ENCODE assay signal across 28 mouse cellular contexts in genomic region chr11:5132751-5133150, GRCm38 (mm10). TPM values are rescaled to one million over a fixed set of nuclear protein-coding genes. Genes with fewer than 3 reads are reported as not detected.
DNase-seq lines count a peak whose midpoint lies in the region; ATAC-seq and TF ChIP-seq lines count a peak whose summit lies in the region.
"Had no signal": no experiment of that assay in that cellular context is flagged by ENCODE, and none has a peak within 500 bp of the region (broad histone marks: within the 10 kb centered on the region; RNA-seq: fewer than 3 reads in every experiment).

No protein-coding gene starts in this region.

- DNase-seq in embryonic facial prominence, embryonic 14.5 days (ENCODE audit: low spot score) = peak; percentile 41
- no peak for DNase-seq in embryonic facial prominence, embryonic 10.5 days (ENCODE audit: low spot score)
- DNase-seq in kidney, adult 2 months = peak; percentile 57
- peak; percentile 35 for DNase-seq in lung, postnatal 0 days (ENCODE audit: low spot score)
- DNase-seq in lung, postnatal 14 days = no peak
- DNase-seq in hindbrain, embryonic 10.5 days (ENCODE audit: low spot score) = no peak
- DNase-seq: adrenal gland, adult 2 months; adrenal gland, postnatal 10 days; adrenal gland, postnatal 36 days; B cell, adult 2 months; cerebellum, adult 11-12 months; cerebellum, adult 2 months; cerebellum, adult 9-10 months; cerebellum, postnatal 14 days; cerebellum, postnatal 36 days; embryo, embryonic 11 days had no signal

- TF ChIP-seq EP300 in lung, postnatal 0 days (IDR thresholded peaks at IDR 0.05) = no peak

- H3K27ac ChIP-seq in embryonic facial prominence, embryonic 14.5 days (replicated peaks; ENCODE audit: low read depth, low read length) = no peak overlapping the region
- H3K27ac ChIP-seq in embryonic facial prominence, embryonic 10.5 days (replicated peaks) = no peak overlapping the region
- H3K27ac ChIP-seq in kidney, adult 2 months (ENCODE audit: insufficient read depth, low read depth, low read length) = no peak overlapping the region
- H3K27ac ChIP-seq in kidney, embryonic 16.5 days (ENCODE audit: low read length) = no peak overlapping the region
- H3K27ac ChIP-seq in lung, postnatal 0 days (ENCODE audit: low read length) = no peak overlapping the region
- H3K27ac ChIP-seq in hindbrain, embryonic 10.5 days = no peak overlapping the region
- H3K27ac ChIP-seq: embryonic facial prominence, embryonic 12.5 days; forebrain, embryonic 10.5 days; forebrain, embryonic 12.5 days had no signal

- no peak overlapping the region for H3K9ac ChIP-seq in embryonic facial prominence, embryonic 14.5 days (ENCODE audit: low read depth, low read length)
- no peak overlapping the region for H3K9ac ChIP-seq in kidney, embryonic 16.5 days (replicated peaks; ENCODE audit: low read length)
- H3K9ac ChIP-seq in lung, postnatal 0 days (replicated peaks; ENCODE audit: low read depth) = no peak overlapping the region
- H3K9ac ChIP-seq: embryonic facial prominence, embryonic 15.5 days; forebrain, embryonic 12.5 days had no signal

- H3K4me2 ChIP-seq in embryonic facial prominence, embryonic 14.5 days (ENCODE audit: low read depth, low read length) = no peak overlapping the region
- no peak overlapping the region for H3K4me2 ChIP-seq in kidney, embryonic 16.5 days (replicated peaks; ENCODE audit: low read depth, low read length)
- H3K4me2 ChIP-seq in lung, postnatal 0 days (replicated peaks; ENCODE audit: low read depth, low read length) = no peak overlapping the region
- H3K4me2 ChIP-seq: embryonic facial prominence, embryonic 12.5 days; embryonic facial prominence, embryonic 15.5 days; forebrain, embryonic 12.5 days had no signal

- no peaks in the 10 kb centered on the region for H3K27me3 ChIP-seq in embryonic facial prominence, embryonic 14.5 days (replicated peaks; ENCODE audit: control insufficient read depth, insufficient read depth, low read length)
- 0 out of 2 replicates have a peak, but pooled peaks cover 4% of the 10 kb centered on the region for H3K27me3 ChIP-seq in embryonic facial prominence, embryonic 10.5 days (replicated peaks; ENCODE audit: low read depth, poor library complexity, severe bottlenecking)
- H3K27me3 ChIP-seq in kidney, adult 2 months (replicated peaks; ENCODE audit: control insufficient read depth, insufficient read depth, low read length) = no peaks in the 10 kb centered on the region
- H3K27me3 ChIP-seq in kidney, embryonic 16.5 days (ENCODE audit: insufficient read depth, low read length) = no peaks in the 10 kb centered on the region
- no peaks in the 10 kb centered on the region for H3K27me3 ChIP-seq in lung, postnatal 0 days (replicated peaks; ENCODE audit: insufficient read depth, low read length)
- H3K27me3 ChIP-seq in hindbrain, embryonic 10.5 days (ENCODE audit: insufficient read depth, poor library complexity, severe bottlenecking) = no peaks in the 10 kb centered on the region
- H3K27me3 ChIP-seq: embryonic facial prominence, embryonic 12.5 days; embryonic facial prominence, embryonic 15.5 days; forebrain, embryonic 12.5 days had no signal

- peaks cover under 1% of the 10 kb centered on the region; the same call in 1 of the 2 replicates for H3K36me3 ChIP-seq in embryonic facial prominence, embryonic 14.5 days (ENCODE audit: control insufficient read depth, insufficient read depth, low read length)
- no peaks in the 10 kb centered on the region for H3K36me3 ChIP-seq in embryonic facial prominence, embryonic 10.5 days (replicated peaks)
- no peaks in the 10 kb centered on the region for H3K36me3 ChIP-seq in kidney, adult 2 months (ENCODE audit: control insufficient read depth, insufficient read depth, low read length)
- peaks cover 3% of the 10 kb centered on the region; the same call in 1 of the 2 replicates for H3K36me3 ChIP-seq in kidney, embryonic 16.5 days (ENCODE audit: insufficient read depth, low read length)
- H3K36me3 ChIP-seq in lung, postnatal 0 days (ENCODE audit: insufficient read depth, low read length) = no peaks in the 10 kb centered on the region
- 0 out of 2 replicates have a peak, but pooled peaks cover 15% of the 10 kb centered on the region for H3K36me3 ChIP-seq in hindbrain, embryonic 10.5 days
- H3K36me3 ChIP-seq: embryonic facial prominence, embryonic 12.5 days; forebrain, embryonic 12.5 days; G1E had no signal

- no peak for ATAC-seq in embryonic facial prominence, embryonic 14.5 days (ENCODE audit: low read depth)
- no peak for ATAC-seq in kidney, embryonic 16.5 days (ENCODE audit: low FRiP score, low TSS enrichment)
- ATAC-seq in lung, postnatal 0 days = no peak
- peak; percentile 51 for ATAC-seq in megakaryocyte progenitor cell, adult 5-6 weeks (replicated peaks; ENCODE audit: poor library complexity)
- ATAC-seq: CD4-positive, CD25-positive, alpha-beta regulatory T cell, adult 4 months; forebrain, embryonic 14.5 days; forebrain, embryonic 16.5 days had no signal

- 57% methylated on average over 4 of the region's 4 CpGs for WGBS in embryonic facial prominence, embryonic 14.5 days
- 80% methylated on average over 4 of the region's 4 CpGs for WGBS in embryonic facial prominence, embryonic 10.5 days
- WGBS in kidney, adult 2 months = 45% methylated on average over 4 of the region's 4 CpGs
- WGBS in kidney, embryonic 16.5 days = 61% methylated on average over 4 of the region's 4 CpGs
- 73% methylated on average over 4 of the region's 4 CpGs for WGBS in lung, postnatal 0 days
- 81% methylated on average over 4 of the region's 4 CpGs for WGBS in hindbrain, embryonic 10.5 days

- H3K4me1 ChIP-seq in embryonic facial prominence, embryonic 14.5 days (ENCODE audit: control insufficient read depth, insufficient read depth, low read length) = no peaks in the 10 kb centered on the region
- H3K4me1 ChIP-seq in embryonic facial prominence, embryonic 10.5 days = peaks cover 27% of the 10 kb centered on the region
- no peaks in the 10 kb centered on the region for H3K4me1 ChIP-seq in kidney, adult 2 months (ENCODE audit: control insufficient read depth, insufficient read depth, low read length)
- H3K4me1 ChIP-seq in kidney, embryonic 16.5 days (ENCODE audit: insufficient read depth, low read length) = peaks cover 26% of the 10 kb centered on the region
- H3K4me1 ChIP-seq in lung, postnatal 0 days (ENCODE audit: insufficient read depth, low read depth, low read length) = no peaks in the 10 kb centered on the region
- H3K4me1 ChIP-seq in hindbrain, embryonic 10.5 days (replicated peaks) = peaks cover 40% of the 10 kb centered on the region
- H3K4me1 ChIP-seq: embryonic facial prominence, embryonic 12.5 days had no signal

- no peak for TF ChIP-seq POLR2A in kidney, adult 2 months (IDR thresholded peaks at IDR 0.05; ENCODE audit: low read depth, low read length)

- no peak for TF ChIP-seq CTCF in kidney, adult 2 months (conservative IDR thresholded peaks at IDR 0.05; ENCODE audit: insufficient read depth, insufficient read length, low read depth, low read length)
- no peak for TF ChIP-seq CTCF in lung, postnatal 0 days (IDR thresholded peaks at IDR 0.05)

- H3K9me3 ChIP-seq in embryonic facial prominence, embryonic 14.5 days (ENCODE audit: control insufficient read depth, low read length) = no peaks in the 10 kb centered on the region
- no peaks in the 10 kb centered on the region for H3K9me3 ChIP-seq in embryonic facial prominence, embryonic 10.5 days
- H3K9me3 ChIP-seq in kidney, embryonic 16.5 days (ENCODE audit: low read length) = no peaks in the 10 kb centered on the region
- H3K9me3 ChIP-seq in lung, postnatal 0 days (ENCODE audit: low read length) = no peaks in the 10 kb centered on the region
- H3K9me3 ChIP-seq in hindbrain, embryonic 10.5 days = no peaks in the 10 kb centered on the region
- H3K9me3 ChIP-seq: embryonic facial prominence, embryonic 12.5 days; embryonic facial prominence, embryonic 15.5 days; forebrain, embryonic 10.5 days; forebrain, embryonic 12.5 days; G1E had no signal

- H3K4me3 ChIP-seq in embryonic facial prominence, embryonic 14.5 days (ENCODE audit: low read depth, low read length) = no peak overlapping the region
- H3K4me3 ChIP-seq in embryonic facial prominence, embryonic 10.5 days = no peak overlapping the region
- H3K4me3 ChIP-seq in kidney, adult 2 months (ENCODE audit: insufficient read depth, low read depth, low read length) = no peak overlapping the region
- no peak overlapping the region for H3K4me3 ChIP-seq in kidney, embryonic 16.5 days (ENCODE audit: low read length)
- no peak overlapping the region for H3K4me3 ChIP-seq in lung, postnatal 0 days (ENCODE audit: low read depth, low read length)
- no peak overlapping the region for H3K4me3 ChIP-seq in hindbrain, embryonic 10.5 days
- H3K4me3 ChIP-seq: embryonic facial prominence, embryonic 12.5 days; embryonic facial prominence, embryonic 15.5 days; erythroblast, embryonic 14.5 days; forebrain, embryonic 10.5 days; forebrain, embryonic 12.5 days had no signal

RNA-seq across cellular contexts. Expression of gene Emid1, which starts 19.3 kb away (rescaled TPM):
- polyA plus RNA-seq in embryonic facial prominence, embryonic 14.5 days (2014; fragmentation: Nextera tagmentation; extraction: Ambion mirVana) = 38.0 and 41.9 TPM in 2 replicates
- 13.1 and 24.6 TPM in 2 replicates for polyA plus RNA-seq in embryonic facial prominence, embryonic 10.5 days (2016; fragmentation: Nextera tagmentation; extraction: Ambion mirVana)
- polyA plus RNA-seq in kidney, adult 2 months (2012; rRNA removed) = 21.9 and 23.2 TPM in 2 replicates
- polyA plus RNA-seq in kidney, embryonic 16.5 days (2015; fragmentation: Nextera tagmentation; extraction: Ambion mirVana) = 230 and 247 TPM in 2 replicates
- polyA plus RNA-seq in lung, postnatal 0 days (2015; fragmentation: Nextera tagmentation; extraction: Ambion mirVana) = 63.3 and 67.5 TPM in 2 replicates
- 3.5 and 5.5 TPM in 2 replicates for total RNA-seq in megakaryocyte progenitor cell, adult 5-6 weeks (2015)
- 5.2 and 5.5 TPM in 2 replicates for total RNA-seq in megakaryocyte progenitor cell, adult 5-6 weeks (2017)
- polyA plus RNA-seq in hindbrain, embryonic 10.5 days (2016; fragmentation: Nextera tagmentation; extraction: Ambion mirVana) = 31.9 and 40.0 TPM in 2 replicates
- total RNA-seq: CH12.LX had no signal
- polyA plus RNA-seq: G1E had no signal

RNA-seq across cellular contexts. Expression of gene Ewsr1, which starts 33.7 kb away (rescaled TPM):
- polyA plus RNA-seq in embryonic facial prominence, embryonic 14.5 days (2014; fragmentation: Nextera tagmentation; extraction: Ambion mirVana) = 283 and 350 TPM in 2 replicates
- 961 and 969 TPM in 2 replicates for polyA plus RNA-seq in embryonic facial prominence, embryonic 10.5 days (2016; fragmentation: Nextera tagmentation; extraction: Ambion mirVana)
- polyA plus RNA-seq in kidney, adult 2 months (2012; rRNA removed) = 204 and 218 TPM in 2 replicates
- 859 and 884 TPM in 2 replicates for polyA plus RNA-seq in kidney, embryonic 16.5 days (2015; fragmentation: Nextera tagmentation; extraction: Ambion mirVana)
- 274 and 290 TPM in 2 replicates for polyA plus RNA-seq in lung, postnatal 0 days (2015; fragmentation: Nextera tagmentation; extraction: Ambion mirVana)
- total RNA-seq in megakaryocyte progenitor cell, adult 5-6 weeks (2015) = 183 and 217 TPM in 2 replicates
- 513 and 628 TPM in 2 replicates for total RNA-seq in megakaryocyte progenitor cell, adult 5-6 weeks (2017)
- polyA plus RNA-seq in hindbrain, embryonic 10.5 days (2016; fragmentation: Nextera tagmentation; extraction: Ambion mirVana) = 877 and 924 TPM in 2 replicates

RNA-seq across cellular contexts. Expression of gene Rhbdd3, which starts 34.0 kb away (rescaled TPM):
- 21.8 and 26.5 TPM in 2 replicates for polyA plus RNA-seq in embryonic facial prominence, embryonic 14.5 days (2014; fragmentation: Nextera tagmentation; extraction: Ambion mirVana)
- polyA plus RNA-seq in embryonic facial prominence, embryonic 10.5 days (2016; fragmentation: Nextera tagmentation; extraction: Ambion mirVana) = 30.8 and 31.9 TPM in 2 replicates
- 26.4 and 35.6 TPM in 2 replicates for polyA plus RNA-seq in kidney, adult 2 months (2012; rRNA removed)
- 35.1 and 39.0 TPM in 2 replicates for polyA plus RNA-seq in kidney, embryonic 16.5 days (2015; fragmentation: Nextera tagmentation; extraction: Ambion mirVana)
- polyA plus RNA-seq in lung, postnatal 0 days (2015; fragmentation: Nextera tagmentation; extraction: Ambion mirVana) = 17.0 and 19.4 TPM in 2 replicates
- 8.5 and 10.2 TPM in 2 replicates for total RNA-seq in megakaryocyte progenitor cell, adult 5-6 weeks (2015)
- total RNA-seq in megakaryocyte progenitor cell, adult 5-6 weeks (2017) = 22.2 and 33.8 TPM in 2 replicates
- 29.1 and 29.3 TPM in 2 replicates for polyA plus RNA-seq in hindbrain, embryonic 10.5 days (2016; fragmentation: Nextera tagmentation; extraction: Ambion mirVana)

Comparison
In these comparisons a context has a peak if more than half of its experiments do, and no peak if none do; other contexts are left out.
1. DNase-seq: peak in embryonic facial prominence, embryonic 14.5 days (single experiment), kidney, adult 2 months (single experiment) and lung, postnatal 0 days (single experiment); none in embryonic facial prominence, embryonic 10.5 days (single experiment), lung, postnatal 14 days (single experiment) and hindbrain, embryonic 10.5 days (single experiment).